Mouse (Mus musculus) kidney, postnatal 14 days (tissue): ENCODE measurements around the gene Rab43.
"Not testable (repeated sequence)": the region's sequence is repeated elsewhere in the genome, so short reads cannot be mapped to it uniquely, and the experiment has no call there.

Experiments
- DNase-seq: peaks from one replicate; pipeline ENCODE4 v3.0.0; 2022; ENCODE audit warnings: mixed read lengths

The Rab43 gene

GRCm38 (mm10) chr6:87780546-87781301, 31.2 kb downstream of the Rab43 start:
- no peak for DNase-seq

- DNase-seq: no peak
Measured at GRCm38 (mm10) chr6:87779174-87780165, 32.5 kb downstream of the Rab43 start.

GRCm38 (mm10) chr6:87778294-87779173, 33.4 kb downstream of the Rab43 start:
- peak; percentile 54 for DNase-seq

GRCm38 (mm10) chr6:87777842-87778241, 34.1 kb downstream of the Rab43 start, which contains the start of gene Gp9:
Gene Gp9, plus strand, starts transcription at chr6:87778072.
- DNase-seq: no peak

DNA sequence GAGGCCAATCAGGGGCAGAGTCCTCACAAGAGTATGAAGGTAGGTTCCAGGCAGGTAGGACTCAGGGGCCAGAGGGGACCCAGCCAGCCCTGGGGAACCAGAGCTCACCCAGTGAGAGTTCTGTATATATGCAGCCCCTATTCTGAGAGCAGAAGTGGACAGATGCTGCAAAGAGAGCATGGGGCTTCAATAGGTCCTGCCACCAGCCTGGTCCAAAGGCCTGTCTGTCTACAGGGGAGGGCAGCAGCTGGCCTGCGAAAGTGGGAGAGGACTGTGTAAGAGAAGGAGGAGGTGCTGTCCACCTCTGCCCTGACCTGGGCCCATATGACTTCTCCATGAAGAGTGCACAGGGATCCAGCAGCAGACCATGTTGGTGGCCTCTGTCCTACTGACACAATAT, 35.3 kb downstream of the Rab43 start:
- DNase-seq: no peak

- DNase-seq: no peak
Measured at GRCm38 (mm10) chr6:87775588-87776245, 36.2 kb downstream of the Rab43 start.

DNA sequence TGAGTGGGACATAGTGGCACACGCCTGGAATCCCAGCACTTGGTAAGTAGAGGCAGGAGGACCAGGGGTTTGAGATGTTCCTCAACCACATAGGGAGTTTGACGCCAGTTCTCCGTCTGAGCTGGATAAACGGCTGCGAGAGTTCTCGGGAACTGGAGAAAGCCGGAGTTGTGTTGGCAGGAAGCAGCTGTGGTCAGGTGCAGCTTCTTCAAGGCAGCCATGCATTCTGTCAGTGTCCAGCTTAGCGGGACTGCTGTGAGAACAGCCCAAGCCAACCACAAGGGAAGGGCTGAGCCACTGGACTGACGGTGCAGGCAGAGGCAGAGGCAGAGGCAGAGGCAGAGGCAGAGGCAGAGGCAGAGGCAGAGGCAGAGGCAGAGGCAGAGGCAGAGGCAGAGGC, 37.1 kb downstream of the Rab43 start:
- no peak for DNase-seq

GRCm38 (mm10) chr6:87774466-87774865, 37.5 kb downstream of the Rab43 start:
- DNase-seq: no peak

- DNase-seq: peak; percentile 39
Measured at GRCm38 (mm10) chr6:87770626-87771025, 41.3 kb downstream of the Rab43 start.

- not testable (repeated sequence) for DNase-seq
Measured at GRCm38 (mm10) chr6:87764296-87764695, 47.7 kb downstream of the Rab43 start.

GRCm38 (mm10) chr6:87763376-87764280, 48.3 kb downstream of the Rab43 start:
- peak; percentile 55 for DNase-seq

DNA sequence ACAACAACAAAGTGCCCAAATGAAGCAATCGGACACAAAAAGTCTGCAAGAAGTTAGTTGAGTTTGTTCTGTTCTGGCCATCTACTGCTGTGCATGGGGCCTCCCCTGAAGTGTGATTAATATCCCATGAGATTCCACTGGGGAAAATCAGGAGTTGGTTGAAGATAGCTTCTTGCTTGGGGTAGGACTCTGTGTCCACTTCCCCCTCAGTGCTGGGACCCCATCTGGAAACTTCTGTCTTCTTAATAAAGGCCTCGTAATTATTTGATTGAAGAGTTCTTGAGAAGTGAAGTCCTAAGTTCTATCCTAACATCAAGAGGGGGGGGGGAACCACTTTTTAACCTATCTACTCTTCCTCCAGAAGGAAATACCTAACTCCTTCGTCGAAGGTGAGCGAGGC, 49.8 kb downstream of the Rab43 start:
- no peak for DNase-seq

DNA sequence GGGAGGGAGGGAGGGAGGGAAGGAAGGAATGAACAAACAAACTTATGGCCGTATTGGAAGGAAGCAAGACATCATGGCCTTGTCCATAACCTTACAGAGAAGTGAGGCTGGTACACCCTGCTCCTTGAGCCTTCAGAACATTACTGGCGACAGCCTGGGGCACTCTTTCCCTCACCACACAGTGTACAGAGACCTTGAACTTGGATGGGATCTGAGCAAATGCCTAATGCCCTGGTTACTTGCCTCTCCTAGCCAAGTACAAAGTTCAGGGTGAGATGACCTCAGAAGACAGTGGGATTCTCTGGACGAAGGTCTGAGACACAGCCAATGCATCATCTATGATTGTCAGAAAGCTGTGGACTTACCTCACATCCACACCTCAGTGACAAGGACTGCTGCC, 52.1 kb downstream of the Rab43 start:
- no peak for DNase-seq

DNA sequence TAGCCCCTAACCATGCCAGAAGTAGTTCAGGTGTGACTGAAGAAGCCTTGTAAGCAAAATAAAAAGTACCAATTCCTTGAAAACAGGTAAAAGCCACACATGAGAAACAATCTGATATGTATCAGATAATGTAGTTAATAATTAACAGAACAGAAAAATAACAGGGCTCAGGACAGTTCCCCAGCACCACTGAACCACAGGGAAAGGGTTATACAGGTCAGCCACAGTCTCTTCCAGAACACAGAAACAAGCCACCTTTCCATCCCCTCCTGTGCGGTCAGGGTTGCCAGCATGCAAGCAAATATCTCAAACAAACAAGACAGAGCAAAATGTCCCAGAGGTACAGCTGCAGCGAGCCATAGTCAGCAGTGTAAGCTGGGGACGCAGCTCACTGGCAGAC, 52.6 kb downstream of the Rab43 start:
- DNase-seq: no peak

DNA sequence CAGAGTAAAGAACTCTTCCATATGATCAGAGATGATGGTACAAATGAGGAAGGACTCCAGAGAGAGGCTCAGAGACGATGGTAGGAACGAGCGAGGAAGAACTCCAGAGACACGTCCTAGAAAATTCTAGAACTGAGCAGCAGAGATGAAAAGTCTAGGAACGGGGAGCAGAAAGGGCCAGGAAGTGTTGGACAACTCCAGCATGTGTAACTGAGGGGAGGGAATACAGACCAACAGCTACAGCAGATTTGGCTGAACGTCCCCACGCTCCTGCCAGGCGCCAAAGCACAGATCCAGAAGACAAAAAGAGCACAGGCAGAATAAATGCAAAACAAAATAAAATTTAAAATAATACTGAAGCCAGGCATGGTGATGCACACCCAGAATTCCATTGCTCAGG, 55.1 kb downstream of the Rab43 start:
- no peak for DNase-seq

- no peak for DNase-seq
Measured at GRCm38 (mm10) chr6:87755196-87755595, 56.8 kb downstream of the Rab43 start.

DNA sequence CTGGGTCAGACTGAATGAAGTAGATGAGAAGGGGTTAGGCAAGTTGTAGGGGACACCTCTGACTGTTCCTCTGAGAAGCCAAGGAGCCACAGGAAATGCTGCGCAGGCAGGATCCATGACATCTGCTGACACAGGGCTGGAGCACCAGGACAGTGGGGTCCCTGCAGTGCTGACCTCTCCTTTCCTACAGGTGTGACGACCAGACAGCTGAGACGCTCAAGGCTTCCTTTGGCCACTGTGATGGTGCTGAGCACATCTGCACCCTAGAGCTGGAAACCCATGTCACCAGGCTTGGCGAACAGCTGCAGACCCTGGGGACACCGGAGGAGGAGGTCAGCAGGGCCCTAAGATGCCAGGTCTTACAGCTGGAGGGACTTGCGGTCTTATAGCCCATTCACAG, 60.4 kb downstream of the Rab43 start:
- DNase-seq: no peak

DNA sequence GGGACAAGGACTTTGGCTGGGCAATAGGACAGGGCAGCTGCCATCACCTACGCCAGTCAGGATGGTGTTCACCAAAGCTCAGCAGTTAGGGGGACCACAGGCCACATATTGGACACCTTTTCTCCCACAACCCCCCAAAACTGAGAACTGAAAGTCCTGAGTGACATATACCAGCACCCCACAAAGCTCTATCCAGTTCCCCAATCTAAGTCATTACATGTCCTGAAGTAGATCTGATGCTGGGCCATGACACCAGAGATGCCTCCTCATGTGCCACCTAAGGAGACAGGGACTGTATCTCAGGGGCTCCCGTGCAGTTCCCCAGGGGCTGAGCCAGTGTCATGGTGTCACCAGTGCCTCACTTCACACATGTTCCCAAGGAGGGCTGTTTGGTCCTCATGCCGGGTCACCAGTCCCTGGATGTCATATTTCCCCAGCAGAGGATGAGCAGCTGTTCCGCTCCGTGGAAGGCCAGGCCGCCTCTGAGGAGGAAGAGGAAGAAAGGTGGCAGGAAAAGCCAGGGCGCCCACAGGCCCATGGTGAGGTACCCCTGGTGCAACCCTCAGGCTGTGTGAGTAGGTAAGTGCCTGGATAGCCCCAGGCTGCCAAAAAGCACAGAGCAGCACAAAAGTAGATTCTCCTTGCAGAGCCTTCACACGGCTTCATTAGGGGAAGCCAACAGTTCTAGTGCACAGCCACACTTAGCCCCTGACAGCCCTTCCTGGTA, 61.6 kb downstream of the Rab43 start:
- no peak for DNase-seq

- no peak for DNase-seq
Measured at GRCm38 (mm10) chr6:87748531-87748930, 63.4 kb downstream of the Rab43 start.

- DNase-seq: no peak
Measured at GRCm38 (mm10) chr6:87748078-87748477, 63.9 kb downstream of the Rab43 start.
